Mouse (Mus musculus) hindbrain, embryonic 14.5 days (tissue): ENCODE measurements around the gene Vps72. TPM values are rescaled to one million over a fixed set of nuclear protein-coding genes. Genes with fewer than 3 reads are reported as not detected.

Experiments used
- ATAC-seq: fragments of 200-750 bp; cut with Nextera tagmentation; 2 replicates; pipeline ENCODE4 v1.8.0; 2017; ENCODE audit warnings: moderate number of reproducible peaks, mild to moderate bottlenecking, moderate TSS enrichment, moderate library complexity; ENCODE audit not compliant: low FRiP score
- DNase-seq: peaks from one replicate; pipeline ENCODE4 v3.0.0-alpha.2; 2015; ENCODE audit warnings: low spot score
- H3K27ac ChIP-seq: fragments of 300-500 bp; sonication (generic); 2 replicates; pipeline ENCODE4 v1.5.1; 2014; ENCODE audit warnings: mild to moderate bottlenecking, moderate library complexity
- H3K27me3 ChIP-seq: fragments of 300-500 bp; sonication (generic); 2 replicates; pipeline ENCODE4 v1.6.1; 2014; ENCODE audit warnings: mild to moderate bottlenecking, low read length, mixed read lengths; ENCODE audit not compliant: control insufficient read depth, insufficient read depth
- H3K36me3 ChIP-seq: fragments of 300-500 bp; sonication (generic); replicated peaks from 2 replicates; pipeline ENCODE4 v1.6.1; 2014; ENCODE audit not compliant: control insufficient read depth, insufficient read depth
- H3K4me1 ChIP-seq: fragments of 300-500 bp; sonication (generic); replicated peaks from 2 replicates; pipeline ENCODE4 v1.6.1; 2014; ENCODE audit warnings: antibody characterized with exemption, low read length, mixed read lengths; ENCODE audit not compliant: control insufficient read depth, insufficient read depth
- H3K4me2 ChIP-seq: fragments of 300-500 bp; sonication (generic); replicated peaks from 2 replicates; pipeline ENCODE4 v1.6.1; 2014; ENCODE audit warnings: mild to moderate bottlenecking, moderate library complexity
- H3K4me3 ChIP-seq: fragments of 300-500 bp; sonication (generic); replicated peaks from 2 replicates; pipeline ENCODE4 v1.5.1; 2014; ENCODE audit warnings: mild to moderate bottlenecking, low read length
- H3K9ac ChIP-seq: fragments of 300-500 bp; sonication (generic); 2 replicates; pipeline ENCODE4 v1.6.1; 2014
- H3K9me3 ChIP-seq: fragments of 300-500 bp; sonication (generic); 2 replicates; pipeline ENCODE4 v1.6.1; 2016; ENCODE audit warnings: low read length; ENCODE audit not compliant: control insufficient read depth
- WGBS: fragments of 180-500 bp; shearing (Covaris S2); extraction: QIAGEN DNeasy Blood & Tissue Kit; methylation state at CpG from one replicate; pipeline ENCODE4 v1.1.7; 2014; 5-methylcytosine and 5-hydroxymethylcytosine counted together
- polyA plus RNA-seq: library from polyadenylated mRNA; unstranded; fragments of >200 nt; fragmentation: Nextera tagmentation; extraction: Ambion mirVana; gene quantifications from 2 replicates; pipeline ENCODE4 v1.2.1, GENCODE M21; 2014

Gene Vps72
- polyA plus RNA-seq, 1 experiment from 2014 or later: 150 TPM

- 74% methylated on average over 25 of the region's 25 CpGs for WGBS
These were observed 28.9 kb downstream of the Vps72 start for GRCm38 (mm10) chr3:95139586-95140288.

DNA sequence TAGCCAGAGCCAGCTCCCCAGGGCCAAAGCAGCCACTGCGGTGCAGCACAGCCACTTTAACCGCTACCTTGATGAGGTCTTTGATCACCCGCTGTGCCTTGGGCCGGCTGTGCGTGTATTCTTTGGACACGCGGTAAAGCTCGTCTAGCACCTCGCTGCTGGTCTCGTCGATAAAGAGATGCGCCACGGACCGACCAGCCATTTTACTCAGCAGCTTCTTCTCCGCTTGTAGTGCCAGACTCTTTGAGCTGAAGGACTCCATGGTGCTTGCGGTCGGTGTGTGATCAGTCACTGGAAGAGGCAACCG is 29.4 kb downstream of the Vps72 start:
- H3K36me3 ChIP-seq: peaks cover 18% of the 10 kb centered on the region; the same call in 1 of the 2 replicates
- no peak for ATAC-seq

More at GRCm38 (mm10) chr3:95139586-95140288, 28.9 kb downstream of the Vps72 start:
- DNase-seq: no peak
- H3K36me3 ChIP-seq: peaks cover 18% of the 10 kb centered on the region; the same call in 1 of the 2 replicates
- no peak overlapping the region for H3K9ac ChIP-seq
- no peak overlapping the region for H3K4me2 ChIP-seq
- no peaks in the 10 kb centered on the region for H3K27me3 ChIP-seq
- H3K4me3 ChIP-seq: no peak overlapping the region
- ATAC-seq: no peak
- peaks cover 8% of the 10 kb centered on the region for H3K4me1 ChIP-seq
- H3K9me3 ChIP-seq: no peaks in the 10 kb centered on the region
- H3K27ac ChIP-seq: no peak overlapping the region

DNA sequence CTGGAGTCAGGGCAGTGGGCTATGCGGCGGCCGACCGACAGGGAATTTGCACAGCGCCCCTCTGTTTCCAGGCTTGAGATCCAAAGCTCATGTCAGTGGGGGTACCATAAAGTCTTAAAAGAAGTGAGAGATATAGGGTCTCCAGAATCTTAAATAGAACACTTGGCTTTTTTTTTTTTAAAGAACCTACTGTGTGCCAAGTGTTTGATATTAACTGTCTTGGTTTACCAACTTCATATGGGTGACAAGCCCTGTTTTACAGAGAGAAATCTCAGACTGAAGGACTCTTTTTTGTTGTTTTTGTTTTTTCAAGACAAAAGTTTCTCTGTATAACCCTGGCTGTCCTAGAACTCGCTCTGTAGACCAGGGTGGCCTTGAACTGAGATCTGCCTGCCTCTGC is 30.0 kb downstream of the Vps72 start:
- Histone ChIP-seq H3K9ac (no peak overlapping the region), H3K27ac (no peak overlapping the region), H3K27me3 (no peaks in the 10 kb centered on the region), H3K9me3 (no peaks in the 10 kb centered on the region), H3K4me2 (no peak overlapping the region), H3K4me3 (no peak overlapping the region), H3K4me1 (no peaks in the 10 kb centered on the region), H3K36me3 (peaks cover 18% of the 10 kb centered on the region; the same call in 1 of the 2 replicates)
- WGBS: 91% methylated on average over 6 of the region's 6 CpGs
- DNase-seq (no peak), ATAC-seq (no peak)

More for the DNA sequence above, 29.4 kb downstream of the Vps72 start:
- WGBS: 60% methylated on average over 18 of the region's 18 CpGs
- Histone ChIP-seq H3K9me3 (no peaks in the 10 kb centered on the region), H3K4me2 (no peak overlapping the region), H3K9ac (no peak overlapping the region), H3K27me3 (no peaks in the 10 kb centered on the region), H3K4me1 (peaks cover 3% of the 10 kb centered on the region), H3K4me3 (no peak overlapping the region), H3K27ac (no peak overlapping the region)
- no peak for DNase-seq

DNA sequence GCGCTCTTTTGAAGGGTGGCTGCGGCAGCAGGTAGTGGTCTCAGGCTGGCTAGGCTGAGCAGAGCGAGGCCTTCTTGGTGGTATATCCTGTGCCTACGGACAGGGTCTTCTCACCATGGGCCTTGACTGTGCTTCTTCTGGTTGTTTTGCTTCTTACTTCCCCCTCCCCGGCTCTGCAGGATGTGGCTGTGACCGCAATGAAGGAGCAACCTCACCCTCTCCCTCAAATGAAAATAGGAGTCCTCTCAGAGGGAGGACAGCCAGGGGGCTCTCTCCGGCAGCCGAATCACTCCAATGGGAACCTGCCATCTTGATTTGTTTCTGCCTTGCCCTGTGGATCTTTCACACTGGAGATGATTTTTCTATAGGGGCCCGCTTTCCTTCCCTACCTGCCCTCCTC is 30.7 kb downstream of the Vps72 start:
- DNase-seq (no peak), ATAC-seq (no peak)
- H3K27me3 ChIP-seq: no peaks in the 10 kb centered on the region
- H3K4me3 ChIP-seq: no peak overlapping the region
- H3K4me2 ChIP-seq: no peak overlapping the region
- no peak overlapping the region for H3K9ac ChIP-seq
- no peaks in the 10 kb centered on the region for H3K4me1 ChIP-seq
- no peak overlapping the region for H3K27ac ChIP-seq
- peaks cover 18% of the 10 kb centered on the region; the same call in 1 of the 2 replicates for H3K36me3 ChIP-seq
- no peaks in the 10 kb centered on the region for H3K9me3 ChIP-seq
- WGBS: 93% methylated on average over 9 of the region's 9 CpGs

- no peak within 1 kb of the TSS for H3K27ac ChIP-seq
- ATAC-seq (no peak), DNase-seq (no peak)
- peaks cover 18% of the 10 kb centered on the region; the same call in 1 of the 2 replicates for H3K36me3 ChIP-seq
- H3K4me2 ChIP-seq: no peak within 1 kb of the TSS
- H3K4me3 ChIP-seq: no peak within 1 kb of the TSS
- H3K9ac ChIP-seq: no peak within 1 kb of the TSS
- no peaks in the 10 kb centered on the region for H3K9me3 ChIP-seq
- H3K27me3 ChIP-seq: no peaks in the 10 kb centered on the region
- no peaks in the 10 kb centered on the region for H3K4me1 ChIP-seq
- WGBS: 84% methylated on average over 10 of the region's 10 CpGs
These were observed 31.3 kb downstream of the Vps72 start, which contains the start of gene Tnfaip8l2 for GRCm38 (mm10) chr3:95141952-95142616. Gene Tnfaip8l2, minus strand, starts transcription at chr3:95142360.

- peaks cover 18% of the 10 kb centered on the region; the same call in 1 of the 2 replicates for H3K36me3 ChIP-seq
- peak; percentile 90 for DNase-seq
- no peak overlapping the region for H3K4me2 ChIP-seq
- no peaks in the 10 kb centered on the region for H3K4me1 ChIP-seq
- peak; percentile 78; the same call in 1 of the 2 replicates for ATAC-seq
- H3K27ac ChIP-seq: no peak overlapping the region
- WGBS: 14% methylated on average over 5 of the region's 5 CpGs
- H3K4me3 ChIP-seq: no peak overlapping the region
- no peaks in the 10 kb centered on the region for H3K27me3 ChIP-seq
- no peak overlapping the region for H3K9ac ChIP-seq
- H3K9me3 ChIP-seq: no peaks in the 10 kb centered on the region
These were observed 31.8 kb downstream of the Vps72 start for GRCm38 (mm10) chr3:95142617-95143011.

GRCm38 (mm10) chr3:95147924-95148323 is 37.1 kb downstream of the Vps72 start:
- 37% methylated on average over 3 of the region's 3 CpGs for WGBS
- H3K9me3 ChIP-seq: no peaks in the 10 kb centered on the region
- no peaks in the 10 kb centered on the region for H3K27me3 ChIP-seq
- H3K4me1 ChIP-seq: no peaks in the 10 kb centered on the region
- H3K4me2 ChIP-seq: no peak overlapping the region
- H3K4me3 ChIP-seq: no peak overlapping the region
- H3K27ac ChIP-seq: no peak overlapping the region
- H3K9ac ChIP-seq: no peak overlapping the region
- no peaks in the 10 kb centered on the region for H3K36me3 ChIP-seq
- ATAC-seq (no peak), DNase-seq (no peak)

DNA sequence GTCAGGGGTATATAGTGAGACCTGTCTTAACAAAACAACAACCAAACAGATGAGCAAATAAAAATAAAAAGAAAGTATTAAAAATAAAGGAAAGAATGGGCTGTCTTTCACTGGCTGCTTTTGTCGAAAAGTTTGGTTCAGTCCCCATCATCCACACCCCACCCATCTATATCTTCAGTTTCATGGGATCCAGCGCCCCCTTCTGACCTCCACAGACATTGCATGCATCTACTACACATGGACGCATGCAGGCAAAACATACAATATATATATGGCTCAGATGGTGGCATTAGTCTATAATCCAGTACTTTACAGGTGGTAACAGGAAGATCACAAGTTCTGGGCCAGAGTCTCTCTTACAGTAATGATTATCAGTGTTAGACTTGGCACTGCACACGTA is 43.1 kb downstream of the Vps72 start:
- ATAC-seq (no peak), DNase-seq (no peak)
- Histone ChIP-seq H3K27me3 (no peaks in the 10 kb centered on the region), H3K4me1 (no peaks in the 10 kb centered on the region), H3K9me3 (no peaks in the 10 kb centered on the region), H3K9ac (no peak overlapping the region), H3K4me3 (no peak overlapping the region), H3K4me2 (no peak overlapping the region), H3K27ac (no peak overlapping the region), H3K36me3 (no peaks in the 10 kb centered on the region)
- WGBS: 57% methylated on average over 4 of the region's 4 CpGs

GRCm38 (mm10) chr3:95159511-95159986 is 48.7 kb downstream of the Vps72 start:
- Histone ChIP-seq H3K4me2 (peak overlapping the region; percentile 68), H3K9ac (peak overlapping the region; percentile 88), H3K36me3 (peaks cover 2% of the 10 kb centered on the region; the same call in 1 of the 2 replicates), H3K4me1 (peaks cover 29% of the 10 kb centered on the region), H3K4me3 (peak overlapping the region; percentile 85), H3K27me3 (no peaks in the 10 kb centered on the region), H3K27ac (0 out of 2 replicates have a peak overlapping the region, but pooled peaks have one; percentile 23), H3K9me3 (no peaks in the 10 kb centered on the region)
- WGBS: 9% methylated on average over 8 of the region's 8 CpGs
- no peak for DNase-seq
- ATAC-seq: no peak
